Mouse (Mus musculus) G1E (cell line): ENCODE results near the gene Slamf6. TPM values are rescaled to one million over a fixed set of nuclear protein-coding genes. Genes with fewer than 3 reads are reported as not detected.

Experiments used
- ATAC-seq: 2 replicates; pipeline ENCODE4 v1.8.0; 2016; ENCODE audit warnings: mild to moderate bottlenecking; ENCODE audit not compliant: insufficient number of reproducible peaks, poor library complexity, low FRiP score, severe bottlenecking; ENCODE audit errors: extremely low read depth
- DNase-seq: peaks from one replicate; pipeline ENCODE4 v3.0.0; 2012; ENCODE audit warnings: low spot score
- H3K27me3 ChIP-seq: 2 replicates; pipeline ENCODE4 v1.6.1; 2012; ENCODE audit warnings: mild to moderate bottlenecking, low read length, inconsistent platforms; ENCODE audit not compliant: insufficient read depth
- H3K36me3 ChIP-seq: replicated peaks from 2 replicates; pipeline ENCODE3; 2012; ENCODE audit warnings: mild to moderate bottlenecking, inconsistent platforms
- H3K4me1 ChIP-seq: 2 replicates; pipeline ENCODE4 v1.6.1; 2012; ENCODE audit warnings: low read depth, low read length, inconsistent platforms, mixed read lengths; ENCODE audit not compliant: insufficient read depth
- H3K4me3 ChIP-seq: 2 replicates; pipeline ENCODE4 v1.5.1; 2012; ENCODE audit warnings: low read depth, mild to moderate bottlenecking, inconsistent platforms, low read length, moderate library complexity, mixed read lengths
- H3K9me3 ChIP-seq: replicated peaks from 2 replicates; pipeline ENCODE4 v1.6.1; 2012; ENCODE audit warnings: inconsistent platforms
- CTCF ChIP-seq: IDR thresholded peaks from 2 replicates; pipeline ENCODE4 v1.5.1; 2012; ENCODE audit warnings: low read depth, low read length, inconsistent platforms, mixed read lengths
- GATA1 ChIP-seq: IDR thresholded peaks from 2 replicates; pipeline ENCODE4 v1.6.1; 2012; ENCODE audit warnings: borderline replicate concordance, low read length, inconsistent platforms, mixed read lengths
- GATA2 ChIP-seq: IDR thresholded peaks from 2 replicates; pipeline ENCODE4 v1.6.1; 2012; ENCODE audit warnings: low read depth, low read length, inconsistent platforms, borderline replicate concordance
- POLR2AphosphoS5 ChIP-seq: IDR thresholded peaks from 2 replicates; pipeline ENCODE4 v1.6.1; 2012; ENCODE audit warnings: low read depth, low read length, inconsistent platforms; ENCODE audit not compliant: insufficient replicate concordance
- TAL1 ChIP-seq: conservative IDR thresholded peaks from 2 replicates; pipeline ENCODE4 v1.6.1; 2012; ENCODE audit warnings: low read depth, low read length, inconsistent platforms, mixed read lengths
- polyA plus RNA-seq: library from polyadenylated mRNA; stranded (reverse); fragments of >175 nt; gene quantifications from 2 replicates; pipeline ENCODE4 v1.2.3, GENCODE M21; 2012
- total RNA-seq, 2 experiments: library from RNA; stranded (forward) in 1 of 2; stranded (reverse) in 1 of 2; fragments of 200-1000 nt in 1 of 2; fragments of >200 nt in 1 of 2; fragmentation: Nextera tagmentation in 1 of 2; gene quantifications; 2 replicates each; pipeline ENCODE4 v1.2.3; 2014 to 2017

Gene Slamf6
- total and polyA plus RNA-seq, 3 experiments: 0.44 TPM; not detected in 2

DNA sequence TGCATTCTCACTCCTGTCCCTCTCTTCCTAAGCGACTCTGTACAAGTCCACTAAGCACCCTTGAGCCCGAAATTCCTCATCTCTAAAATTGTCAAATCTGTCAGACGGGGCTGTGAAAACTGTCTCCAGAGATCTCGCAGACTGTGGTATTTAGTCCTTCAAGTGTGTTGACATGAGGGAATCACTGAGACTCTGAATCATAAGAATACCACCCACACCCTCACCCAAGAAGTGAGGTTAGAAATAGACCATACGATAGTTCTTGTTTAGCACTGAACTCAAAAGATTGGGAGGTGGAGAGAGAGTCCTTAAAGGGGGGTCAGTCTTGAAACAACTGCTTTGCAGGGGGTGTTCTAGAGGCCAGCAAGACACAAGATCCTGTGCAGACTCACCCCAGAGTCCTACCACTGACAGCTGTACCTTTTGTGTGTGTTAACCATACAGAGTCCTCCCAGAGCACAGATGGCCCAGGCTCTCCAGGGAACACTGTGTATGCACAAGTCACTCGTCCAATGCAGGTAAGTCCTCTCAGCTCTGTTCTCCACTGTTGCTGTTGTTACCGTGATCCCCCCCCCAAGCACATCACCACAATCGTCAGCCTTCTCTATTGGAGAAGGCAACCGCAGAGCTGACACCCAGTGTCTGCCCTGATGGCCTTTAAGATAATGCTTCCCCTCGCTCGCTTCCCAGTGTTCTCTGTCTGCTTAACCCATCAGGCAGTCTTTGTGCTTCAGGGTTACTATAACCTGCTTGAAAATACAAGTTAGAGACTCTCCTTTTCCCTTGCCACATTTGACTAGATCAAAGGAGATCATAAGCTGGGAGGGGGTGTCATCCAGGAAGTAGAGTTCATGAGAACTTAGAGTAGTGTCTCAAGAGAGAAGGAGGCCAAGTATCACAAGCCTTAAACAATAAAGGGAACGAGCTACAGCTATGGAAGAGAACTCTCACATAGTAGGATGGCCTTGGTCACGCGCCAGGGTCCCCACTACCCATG is 21.9 kb downstream of the Slamf6 start:
- DNase-seq: no peak
- peaks cover 33% of the 10 kb centered on the region for H3K9me3 ChIP-seq
- H3K27me3 ChIP-seq: no peaks in the 10 kb centered on the region
- no peaks in the 10 kb centered on the region for H3K4me1 ChIP-seq
- H3K36me3 ChIP-seq: no peaks in the 10 kb centered on the region
- no peak for ATAC-seq
- no peak for TF ChIP-seq TAL1
- no peak for TF ChIP-seq GATA1
- TF ChIP-seq GATA2: no peak
- TF ChIP-seq CTCF: no peak
- no peak for TF ChIP-seq POLR2AphosphoS5
- no peak overlapping the region for H3K4me3 ChIP-seq

DNA sequence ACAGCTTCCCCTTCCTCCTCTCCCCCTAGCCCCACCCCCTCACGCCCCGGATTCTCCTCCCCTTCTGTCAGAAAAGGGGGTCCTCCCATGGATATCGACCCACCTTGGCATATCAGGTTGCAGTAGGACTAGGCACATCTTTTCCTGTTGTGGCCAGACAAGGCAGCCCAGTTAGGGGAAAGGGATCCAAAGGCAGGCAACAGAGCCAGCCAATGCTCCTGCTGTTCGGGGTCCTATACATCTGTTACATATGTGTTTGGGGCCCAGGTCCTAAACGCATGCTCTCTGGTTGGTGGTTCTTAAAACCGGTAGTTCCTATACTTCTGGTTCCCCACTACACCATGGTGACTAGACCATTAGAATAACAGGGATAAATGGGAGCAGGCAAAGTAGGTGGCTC is 23.3 kb downstream of the Slamf6 start:
- ATAC-seq (no peak), DNase-seq (no peak)
- peaks cover 29% of the 10 kb centered on the region for H3K9me3 ChIP-seq
- H3K4me1 ChIP-seq: no peaks in the 10 kb centered on the region
- no peak overlapping the region for H3K4me3 ChIP-seq
- no peak for TF ChIP-seq TAL1
- TF ChIP-seq CTCF: no peak
- TF ChIP-seq GATA1: no peak
- TF ChIP-seq GATA2: no peak
- no peak for TF ChIP-seq POLR2AphosphoS5
- H3K36me3 ChIP-seq: no peaks in the 10 kb centered on the region
- no peaks in the 10 kb centered on the region for H3K27me3 ChIP-seq

DNA sequence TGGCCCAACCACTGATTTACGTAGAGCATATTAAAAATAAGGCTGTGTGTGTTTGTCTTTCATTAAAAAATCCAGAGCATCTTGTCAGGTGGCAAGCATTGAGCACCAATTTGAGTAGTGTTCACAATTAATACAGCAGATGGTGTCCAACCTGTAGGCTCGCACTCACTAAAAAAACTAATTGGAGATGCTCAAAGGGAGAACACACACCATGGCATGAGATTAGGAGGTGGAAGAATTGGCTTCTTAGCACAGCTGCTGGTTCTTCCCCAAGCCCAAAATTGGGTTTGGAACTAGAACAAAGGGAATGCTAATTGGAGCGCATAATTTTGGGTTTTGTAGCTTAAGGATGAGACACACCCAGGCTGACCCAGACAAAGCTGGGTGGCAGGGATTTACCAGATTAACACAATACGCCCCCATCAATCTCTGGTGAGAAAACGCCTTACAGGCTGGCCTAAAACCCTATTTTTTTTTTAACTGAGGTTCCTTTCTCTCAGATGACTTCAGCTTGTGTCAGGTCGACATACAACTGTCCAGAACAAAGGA is 29.2 kb downstream of the Slamf6 start:
- ATAC-seq (no peak), DNase-seq (no peak)
- Histone ChIP-seq H3K27me3 (no peaks in the 10 kb centered on the region), H3K36me3 (no peaks in the 10 kb centered on the region), H3K4me3 (no peak overlapping the region), H3K9me3 (0 out of 2 replicates have a peak, but pooled peaks cover 7% of the 10 kb centered on the region), H3K4me1 (no peaks in the 10 kb centered on the region)
- TF ChIP-seq CTCF (no peak), TAL1 (no peak), GATA2 (no peak), POLR2AphosphoS5 (no peak), GATA1 (no peak)

DNA sequence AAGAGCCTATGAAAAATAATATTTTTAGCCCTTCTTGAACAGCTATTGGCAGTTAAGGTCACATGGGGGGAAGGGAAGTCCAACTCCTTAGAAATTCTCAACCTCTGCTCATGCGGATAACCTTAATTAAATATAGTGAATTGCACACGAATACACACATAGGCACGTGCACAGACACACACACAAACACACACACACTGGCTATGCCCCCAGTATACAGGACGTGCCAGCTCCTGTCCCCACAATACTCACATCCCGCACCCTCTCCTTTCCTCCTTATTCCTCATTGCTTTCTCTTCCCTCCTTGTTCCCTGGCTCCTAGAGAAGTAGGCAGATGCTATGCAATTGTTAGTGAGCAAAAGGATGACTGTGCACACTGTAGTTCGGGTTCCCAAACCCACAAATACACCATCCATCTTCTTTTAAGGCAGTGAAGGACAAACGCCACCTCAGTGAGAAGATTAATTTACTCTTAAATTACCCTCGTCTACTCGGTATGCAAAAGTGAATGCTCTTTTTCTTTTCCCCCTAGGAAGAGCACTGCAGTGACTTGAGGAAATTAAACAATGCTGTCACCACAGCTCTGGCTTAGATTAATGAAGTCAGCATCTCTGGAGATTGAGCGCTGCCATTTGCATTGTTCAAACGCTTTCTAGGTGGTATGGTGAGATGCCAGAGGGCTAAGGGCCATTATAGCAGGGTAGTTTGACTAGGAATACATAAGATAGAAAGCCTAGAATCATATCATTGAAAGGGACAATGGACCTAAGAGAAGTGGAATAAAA is 31.0 kb downstream of the Slamf6 start:
- no peaks in the 10 kb centered on the region for H3K4me1 ChIP-seq
- H3K27me3 ChIP-seq: no peaks in the 10 kb centered on the region
- H3K4me3 ChIP-seq: no peak overlapping the region
- DNase-seq: no peak
- no peaks in the 10 kb centered on the region for H3K36me3 ChIP-seq
- H3K9me3 ChIP-seq: 0 out of 2 replicates have a peak, but pooled peaks cover 7% of the 10 kb centered on the region
- ATAC-seq: no peak
- TF ChIP-seq CTCF (no peak), GATA2 (no peak), GATA1 (no peak), TAL1 (no peak), POLR2AphosphoS5 (no peak)

DNA sequence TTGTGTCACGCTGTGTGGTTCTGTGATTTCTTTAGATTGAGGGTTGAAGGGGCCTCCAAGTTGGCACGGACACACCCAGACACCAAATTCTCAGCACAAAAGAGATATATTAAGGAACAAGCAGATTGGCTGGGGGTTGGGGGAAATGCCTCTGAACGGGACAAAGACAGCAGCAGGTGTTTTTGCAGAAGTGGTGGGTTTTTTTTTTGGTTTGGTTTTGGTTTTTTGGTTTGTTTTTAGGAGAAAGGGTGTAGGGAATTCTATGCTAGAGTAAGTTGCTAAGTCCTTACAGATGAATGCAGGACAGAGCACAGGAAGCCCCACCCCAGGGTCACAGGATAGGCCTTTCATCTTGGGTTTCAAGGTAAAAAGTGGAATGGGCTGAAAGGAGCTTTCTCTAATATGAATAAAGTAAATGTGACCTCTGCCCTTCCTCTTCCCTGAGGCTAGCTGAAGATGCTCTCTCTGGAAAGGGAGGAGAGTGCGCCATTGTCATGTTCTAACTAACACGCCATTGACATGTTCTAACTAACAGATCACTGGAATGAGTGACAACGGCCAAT is 31.7 kb downstream of the Slamf6 start:
- H3K27me3 ChIP-seq: no peaks in the 10 kb centered on the region
- DNase-seq (no peak), ATAC-seq (no peak)
- H3K4me3 ChIP-seq: no peak overlapping the region
- TF ChIP-seq POLR2AphosphoS5: no peak
- TF ChIP-seq TAL1: no peak
- no peak for TF ChIP-seq GATA2
- no peak for TF ChIP-seq GATA1
- no peak for TF ChIP-seq CTCF
- H3K9me3 ChIP-seq: 0 out of 2 replicates have a peak, but pooled peaks cover 7% of the 10 kb centered on the region
- H3K4me1 ChIP-seq: no peaks in the 10 kb centered on the region
- no peaks in the 10 kb centered on the region for H3K36me3 ChIP-seq
